In the genomic region with DNA sequence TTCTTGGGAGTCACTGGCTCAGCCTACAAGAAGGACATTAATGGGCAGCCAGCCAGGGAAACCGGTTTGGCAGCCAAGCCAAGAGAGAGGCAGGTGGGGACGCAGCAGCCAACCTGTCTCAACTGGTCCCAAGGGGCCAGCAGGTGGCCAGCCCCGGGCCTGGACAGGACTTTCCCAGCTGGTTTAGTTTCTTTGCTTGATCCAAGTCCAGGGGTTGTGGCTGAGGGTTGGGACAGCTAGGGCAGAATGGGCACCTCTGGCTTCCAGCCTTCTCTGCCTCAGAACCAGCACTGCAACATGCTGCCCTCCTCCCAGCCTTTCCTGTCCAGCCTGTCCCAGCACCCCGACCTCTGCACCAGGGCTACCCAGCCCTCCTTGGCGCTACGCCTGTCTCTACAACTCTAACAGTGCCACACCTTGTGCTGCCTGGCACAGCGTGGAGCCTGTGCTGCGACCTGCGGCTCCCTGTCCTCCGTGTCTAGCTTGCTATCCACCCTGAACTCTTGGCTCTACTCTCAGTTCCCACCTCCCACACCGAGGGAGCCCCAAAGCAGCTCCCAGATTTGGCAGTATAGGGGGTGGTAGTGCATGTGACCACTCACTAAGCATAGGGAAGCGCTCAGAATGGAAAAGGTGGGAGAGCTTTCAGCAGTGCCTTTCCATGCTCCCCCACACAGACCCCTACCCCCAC, we compare ENCODE assay signal across 8 mouse cellular contexts. TPM values are rescaled to one million over a fixed set of nuclear protein-coding genes. Genes with fewer than 3 reads are reported as not detected.
DNase-seq lines count a peak whose midpoint lies in the region; ATAC-seq lines count a peak whose summit lies in the region.

No protein-coding gene starts in this region.

- no peaks in the 10 kb centered on the region for H3K9me3 ChIP-seq in forebrain, embryonic 16.5 days (ENCODE audit: control insufficient read depth, low read length)
- H3K9me3 ChIP-seq in forebrain, embryonic 11.5 days (ENCODE audit: control insufficient read depth, low read length) = no peaks in the 10 kb centered on the region
- no peaks in the 10 kb centered on the region for H3K9me3 ChIP-seq in heart, embryonic 14.5 days (ENCODE audit: control insufficient read depth, low read length)

- H3K4me3 ChIP-seq in forebrain, embryonic 16.5 days (replicated peaks; ENCODE audit: low read length) = no peak overlapping the region
- H3K4me3 ChIP-seq in forebrain, embryonic 11.5 days (ENCODE audit: low read depth, low read length) = no peak overlapping the region
- no peak overlapping the region for H3K4me3 ChIP-seq in heart, embryonic 14.5 days (ENCODE audit: control insufficient read depth in 1 of 2, insufficient read depth in 1 of 2, low read depth in 1 of 2, low read length in 2 of 2)

- WGBS in forebrain, embryonic 16.5 days = 70% methylated on average over 12 of the region's 12 CpGs
- WGBS in forebrain, embryonic 11.5 days = 80% methylated on average over 12 of the region's 12 CpGs
- WGBS in heart, embryonic 14.5 days = 57% methylated on average over 12 of the region's 12 CpGs

- no peak for DNase-seq in forebrain, embryonic 11.5 days (ENCODE audit: low spot score)
- DNase-seq in cerebellum, adult 11-12 months = peak; percentile 78
- peak; percentile 97 to 98 for DNase-seq in kidney, postnatal 25 days
- peak; percentile 67 for DNase-seq in ovary, postnatal 36 days (ENCODE audit: low spot score)
- no peak for DNase-seq in left cerebral cortex, adult 11 months (ENCODE audit: low spot score)
- DNase-seq in retina, embryonic 14.5 days (ENCODE audit: low spot score) = no peak

- H3K27me3 ChIP-seq in forebrain, embryonic 16.5 days (replicated peaks; ENCODE audit: control insufficient read depth, insufficient read depth, low read length) = no peaks in the 10 kb centered on the region
- H3K27me3 ChIP-seq in forebrain, embryonic 11.5 days (ENCODE audit: control insufficient read depth, insufficient read depth, low read length) = no peaks in the 10 kb centered on the region
- no peaks in the 10 kb centered on the region for H3K27me3 ChIP-seq in heart, embryonic 14.5 days (ENCODE audit: control insufficient read depth, insufficient read depth, low read length)

- no peak overlapping the region for H3K4me2 ChIP-seq in forebrain, embryonic 16.5 days (ENCODE audit: low read length)
- H3K4me2 ChIP-seq in forebrain, embryonic 11.5 days (ENCODE audit: low read depth, low read length, severe bottlenecking) = no peak overlapping the region
- no peak overlapping the region for H3K4me2 ChIP-seq in heart, embryonic 14.5 days (ENCODE audit: low read length)

- peaks cover 11% of the 10 kb centered on the region for H3K4me1 ChIP-seq in forebrain, embryonic 16.5 days (replicated peaks; ENCODE audit: control insufficient read depth, insufficient read depth, low read length)
- no peaks in the 10 kb centered on the region for H3K4me1 ChIP-seq in forebrain, embryonic 11.5 days (replicated peaks; ENCODE audit: control insufficient read depth, insufficient read depth, low read length)
- peaks cover 32 to 35% of the 10 kb centered on the region in 2 experiments for H3K4me1 ChIP-seq in heart, embryonic 14.5 days (ENCODE audit: control insufficient read depth in 2 of 2, insufficient read depth in 2 of 2, low read length in 2 of 2)

- H3K36me3 ChIP-seq in forebrain, embryonic 16.5 days (ENCODE audit: control insufficient read depth, insufficient read depth) = peaks cover 8% of the 10 kb centered on the region; the same call in 1 of the 2 replicates
- H3K36me3 ChIP-seq in forebrain, embryonic 11.5 days (ENCODE audit: control insufficient read depth, insufficient read depth, low read length) = peaks cover 2% of the 10 kb centered on the region; the same call in 1 of the 2 replicates
- H3K36me3 ChIP-seq in heart, embryonic 14.5 days (ENCODE audit: control insufficient read depth, insufficient read depth, low read length) = peaks cover 39% of the 10 kb centered on the region

- H3K27ac ChIP-seq in forebrain, embryonic 16.5 days (ENCODE audit: low read length) = no peak overlapping the region
- H3K27ac ChIP-seq in forebrain, embryonic 11.5 days (ENCODE audit: low read depth, low read length) = no peak overlapping the region
- peak overlapping the region; percentile 7 to 13; a peak in 2 of 4 replicates for H3K27ac ChIP-seq in heart, embryonic 14.5 days (replicated peaks in 1 of 2; ENCODE audit: control insufficient read depth in 1 of 2, insufficient read depth in 1 of 2, low read depth in 2 of 2, low read length in 2 of 2)

- no peak for ATAC-seq in forebrain, embryonic 16.5 days
- ATAC-seq in forebrain, embryonic 11.5 days (replicated peaks; ENCODE audit: low FRiP score) = no peak
- no peak for ATAC-seq in heart, embryonic 14.5 days (ENCODE audit: insufficient number of reproducible peaks, insufficient read depth, low FRiP score, low read depth)

- H3K9ac ChIP-seq in forebrain, embryonic 16.5 days (replicated peaks; ENCODE audit: low read depth, low read length) = 0 out of 2 replicates have a peak overlapping the region, but pooled peaks have one; percentile 4
- H3K9ac ChIP-seq in forebrain, embryonic 11.5 days (ENCODE audit: low read length) = no peak overlapping the region
- H3K9ac ChIP-seq in heart, embryonic 14.5 days (ENCODE audit: low read length) = peak overlapping the region; percentile 25

RNA-seq across cellular contexts. Expression of a gene that starts 23.4 kb away (rescaled TPM):
- not detected in 2 replicates for polyA plus RNA-seq in forebrain, embryonic 16.5 days (2015; fragmentation: Nextera tagmentation; extraction: Ambion mirVana)
- polyA plus RNA-seq in forebrain, embryonic 11.5 days (2014; fragmentation: Nextera tagmentation; extraction: Ambion mirVana) = not detected in 2 replicates
- polyA plus RNA-seq in heart, embryonic 14.5 days (2014; fragmentation: Nextera tagmentation; extraction: Ambion mirVana) = not detected in 2 replicates

RNA-seq across cellular contexts. Expression of a gene that starts 27.5 kb away (rescaled TPM):
- 25.3 and 26.3 TPM in 2 replicates for polyA plus RNA-seq in forebrain, embryonic 16.5 days (2015; fragmentation: Nextera tagmentation; extraction: Ambion mirVana)
- 40.7 and 41.1 TPM in 2 replicates for polyA plus RNA-seq in forebrain, embryonic 11.5 days (2014; fragmentation: Nextera tagmentation; extraction: Ambion mirVana)
- polyA plus RNA-seq in heart, embryonic 14.5 days (2014; fragmentation: Nextera tagmentation; extraction: Ambion mirVana) = 23.5 and 25.2 TPM in 2 replicates

RNA-seq across cellular contexts. Expression of a gene that starts 27.5 kb away (rescaled TPM):
- 25.5 and 26.7 TPM in 2 replicates for polyA plus RNA-seq in forebrain, embryonic 16.5 days (2015; fragmentation: Nextera tagmentation; extraction: Ambion mirVana)
- 50.7 and 56.2 TPM in 2 replicates for polyA plus RNA-seq in forebrain, embryonic 11.5 days (2014; fragmentation: Nextera tagmentation; extraction: Ambion mirVana)
- 21.1 and 22.1 TPM in 2 replicates for polyA plus RNA-seq in heart, embryonic 14.5 days (2014; fragmentation: Nextera tagmentation; extraction: Ambion mirVana)

RNA-seq across cellular contexts. Expression of a gene that starts 29.8 kb away (rescaled TPM):
- not detected in 2 replicates for polyA plus RNA-seq in forebrain, embryonic 16.5 days (2015; fragmentation: Nextera tagmentation; extraction: Ambion mirVana)
- not detected in 2 replicates for polyA plus RNA-seq in forebrain, embryonic 11.5 days (2014; fragmentation: Nextera tagmentation; extraction: Ambion mirVana)
- not detected in 2 replicates for polyA plus RNA-seq in heart, embryonic 14.5 days (2014; fragmentation: Nextera tagmentation; extraction: Ambion mirVana)

RNA-seq across cellular contexts. Expression of a gene that starts 47.8 kb away (rescaled TPM):
- polyA plus RNA-seq in forebrain, embryonic 16.5 days (2015; fragmentation: Nextera tagmentation; extraction: Ambion mirVana) = not detected in 2 replicates
- not detected in 2 replicates for polyA plus RNA-seq in forebrain, embryonic 11.5 days (2014; fragmentation: Nextera tagmentation; extraction: Ambion mirVana)
- not detected in 2 replicates for polyA plus RNA-seq in heart, embryonic 14.5 days (2014; fragmentation: Nextera tagmentation; extraction: Ambion mirVana)

Comparison
In these comparisons a context has a peak if more than half of its experiments do, and no peak if none do; other contexts are left out.
1. H3K27ac ChIP-seq: peak in heart, embryonic 14.5 days (2 of 2); none in forebrain, embryonic 16.5 days (single experiment) and forebrain, embryonic 11.5 days (single experiment).
2. DNase-seq: peak in cerebellum, adult 11-12 months (single experiment), kidney, postnatal 25 days (2 of 2) and ovary, postnatal 36 days (single experiment); none in forebrain, embryonic 11.5 days (single experiment), left cerebral cortex, adult 11 months (single experiment) and retina, embryonic 14.5 days (single experiment).